ENCODE assay signal across 15 mouse cellular contexts in the genomic region with DNA sequence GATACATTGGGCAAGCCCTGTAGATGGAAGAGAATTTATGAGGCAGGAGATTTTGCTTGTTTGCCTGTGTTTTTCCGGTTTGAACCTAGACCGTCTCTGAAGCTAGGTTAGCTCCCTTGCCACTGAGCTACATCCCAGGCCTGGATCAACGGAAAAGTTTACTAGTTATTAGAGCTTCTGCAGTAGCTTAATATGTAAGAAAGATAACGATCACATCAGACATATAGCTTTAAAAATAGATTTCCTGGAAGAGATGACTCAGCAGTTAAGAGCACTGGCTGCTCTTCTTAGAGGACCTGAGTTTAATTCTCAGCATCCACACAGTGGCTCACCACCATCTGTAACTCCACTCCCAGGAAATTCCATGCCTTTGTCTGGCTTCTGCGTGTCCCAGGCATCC. TPM values are rescaled to one million over a fixed set of nuclear protein-coding genes. Genes with fewer than 3 reads are reported as not detected.
A peak's percentile ranks its signal among the peaks of the same experiment; 100 is the strongest.
DNase-seq lines count a peak whose midpoint lies in the region; ATAC-seq and TF ChIP-seq lines count a peak whose summit lies in the region.
"Had no signal": no experiment of that assay in that cellular context is flagged by ENCODE, and none has a peak within 500 bp of the region (broad histone marks: within the 10 kb centered on the region; RNA-seq: fewer than 3 reads in every experiment).

No protein-coding gene starts in this region.

- peaks cover 3% of the 10 kb centered on the region for H3K36me3 ChIP-seq in megakaryocyte, embryonic 14.5 days (replicated peaks; ENCODE audit: low read length)
- H3K36me3 ChIP-seq in MEL (ENCODE audit: control insufficient read depth in 1 of 2, insufficient read depth in 2 of 2, low read length in 2 of 2): peaks cover 0 to 9% of the 10 kb centered on the region in 2 experiments; a peak in 2 of 4 replicates
- H3K36me3 ChIP-seq in erythroblast, embryonic 14.5 days (ENCODE audit: control insufficient read depth): no peaks in the 10 kb centered on the region
- H3K36me3 ChIP-seq in stomach, postnatal 0 days (ENCODE audit: control insufficient read depth, insufficient read depth, low read length): no peaks in the 10 kb centered on the region
- H3K36me3 ChIP-seq in intestine, postnatal 0 days (ENCODE audit: control insufficient read depth, insufficient read depth): no peaks in the 10 kb centered on the region
- H3K36me3 ChIP-seq: embryonic facial prominence, embryonic 12.5 days had no signal

- H3K4me1 ChIP-seq in megakaryocyte, embryonic 14.5 days: peaks cover 83% of the 10 kb centered on the region
- peaks cover 10 to 23% of the 10 kb centered on the region in 2 experiments for H3K4me1 ChIP-seq in MEL (ENCODE audit: control insufficient read depth in 1 of 2, insufficient read depth in 2 of 2, low read length in 2 of 2)
- H3K4me1 ChIP-seq in erythroblast, embryonic 14.5 days (ENCODE audit: control insufficient read depth): peaks cover 42% of the 10 kb centered on the region
- no peaks in the 10 kb centered on the region for H3K4me1 ChIP-seq in stomach, postnatal 0 days (replicated peaks; ENCODE audit: control insufficient read depth, insufficient read depth)
- no peaks in the 10 kb centered on the region for H3K4me1 ChIP-seq in intestine, postnatal 0 days (replicated peaks; ENCODE audit: control insufficient read depth, insufficient read depth, low read length)

- H3K27me3 ChIP-seq in megakaryocyte, embryonic 14.5 days (replicated peaks): no peaks in the 10 kb centered on the region
- no peaks in the 10 kb centered on the region for H3K27me3 ChIP-seq in MEL (ENCODE audit: control insufficient read depth in 1 of 2, insufficient read depth in 2 of 2, low read length in 2 of 2)
- H3K27me3 ChIP-seq in erythroblast, embryonic 14.5 days (ENCODE audit: control insufficient read depth): no peaks in the 10 kb centered on the region
- no peaks in the 10 kb centered on the region for H3K27me3 ChIP-seq in stomach, postnatal 0 days (ENCODE audit: control insufficient read depth, insufficient read depth, low read length)
- no peaks in the 10 kb centered on the region for H3K27me3 ChIP-seq in intestine, postnatal 0 days (replicated peaks; ENCODE audit: control insufficient read depth, insufficient read depth, low read length)
- H3K27me3 ChIP-seq: embryonic facial prominence, embryonic 12.5 days; neural tube, embryonic 15.5 days had no signal

- TF ChIP-seq EP300 in MEL (IDR thresholded peaks at IDR 0.05; ENCODE audit: low read depth in 1 of 2, low read length in 2 of 2): peak; percentile 36 to 41; a peak in 2 of 4 replicates
- no peak for TF ChIP-seq EP300 in stomach, postnatal 0 days (optimal IDR thresholded peaks at IDR 0.05)

- no peak for ATAC-seq in megakaryocyte, adult 5-6 weeks (ENCODE audit: poor library complexity, severe bottlenecking)
- ATAC-seq in stomach, postnatal 0 days (ENCODE audit: low FRiP score, low TSS enrichment): no peak
- no peak for ATAC-seq in intestine, postnatal 0 days
- ATAC-seq: hindbrain, postnatal 0 days had no signal

- H3K4me2 ChIP-seq in stomach, postnatal 0 days (replicated peaks; ENCODE audit: low read depth): no peak overlapping the region
- no peak overlapping the region for H3K4me2 ChIP-seq in intestine, postnatal 0 days (replicated peaks; ENCODE audit: low read depth)
- H3K4me2 ChIP-seq: embryonic facial prominence, embryonic 12.5 days; neural tube, embryonic 15.5 days had no signal

- no peaks in the 10 kb centered on the region; the same call in 1 of the 2 replicates for H3K79me2 ChIP-seq in MEL (ENCODE audit: control insufficient read depth, insufficient read depth, low read length, poor library complexity)

- H3K9ac ChIP-seq in MEL (ENCODE audit: control insufficient read depth, low read depth, low read length, poor library complexity, severe bottlenecking): peak overlapping the region; percentile 80
- 0 out of 2 replicates have a peak overlapping the region, but pooled peaks have one; percentile 8 for H3K9ac ChIP-seq in stomach, postnatal 0 days (ENCODE audit: low read length)
- H3K9ac ChIP-seq in intestine, postnatal 0 days (ENCODE audit: low read depth, low read length): no peak overlapping the region
- H3K9ac ChIP-seq: embryonic facial prominence, embryonic 12.5 days; neural tube, embryonic 15.5 days had no signal

- peak overlapping the region; percentile 94 for H3K27ac ChIP-seq in MEL (ENCODE audit: control insufficient read depth, low read depth, low read length)
- H3K27ac ChIP-seq in stomach, postnatal 0 days (replicated peaks): no peak overlapping the region
- H3K27ac ChIP-seq in intestine, postnatal 0 days (ENCODE audit: low read depth, low read length): no peak overlapping the region
- H3K27ac ChIP-seq: embryonic facial prominence, embryonic 12.5 days; hindbrain, postnatal 0 days; neural tube, embryonic 15.5 days had no signal

- 73% methylated on average over 5 of the region's 5 CpGs for WGBS in stomach, postnatal 0 days
- 67% methylated on average over 5 of the region's 5 CpGs for WGBS in intestine, postnatal 0 days

- no peak; a peak in 1 of 4 replicates for TF ChIP-seq POLR2A in MEL (IDR thresholded peaks at IDR 0.05; ENCODE audit: control insufficient read depth in 1 of 2, insufficient read depth in 1 of 2, low read depth in 1 of 2, low read length in 2 of 2, poor library complexity in 1 of 2)

- H3K9me3 ChIP-seq in megakaryocyte, embryonic 14.5 days: no peaks in the 10 kb centered on the region
- no peaks in the 10 kb centered on the region for H3K9me3 ChIP-seq in MEL (replicated peaks; ENCODE audit: insufficient read depth, low read length)
- H3K9me3 ChIP-seq in erythroblast, embryonic 14.5 days (ENCODE audit: control insufficient read depth, low read length): no peaks in the 10 kb centered on the region
- no peaks in the 10 kb centered on the region for H3K9me3 ChIP-seq in stomach, postnatal 0 days (ENCODE audit: control insufficient read depth, low read length)
- H3K9me3 ChIP-seq in intestine, postnatal 0 days (ENCODE audit: control insufficient read depth): no peaks in the 10 kb centered on the region
- H3K9me3 ChIP-seq: embryonic facial prominence, embryonic 12.5 days; neural tube, embryonic 15.5 days had no signal

- H3K4me3 ChIP-seq in megakaryocyte, embryonic 14.5 days (replicated peaks): peak overlapping the region; percentile 84
- H3K4me3 ChIP-seq in MEL (ENCODE audit: control insufficient read depth in 1 of 2, insufficient read depth in 1 of 2, low read depth in 2 of 2, low read length in 2 of 2): peak overlapping the region; percentile 29 to 63
- peak overlapping the region; percentile 28 for H3K4me3 ChIP-seq in erythroblast, embryonic 14.5 days (replicated peaks)
- no peak overlapping the region for H3K4me3 ChIP-seq in stomach, postnatal 0 days (ENCODE audit: low read depth, low read length)
- H3K4me3 ChIP-seq in intestine, postnatal 0 days (ENCODE audit: low read depth, low read length): no peak overlapping the region
- H3K4me3 ChIP-seq: embryonic facial prominence, embryonic 12.5 days; neural tube, embryonic 15.5 days had no signal

- no peak for TF ChIP-seq CTCF in MEL (IDR thresholded peaks at IDR 0.05 in 2 of 3, conservative IDR thresholded peaks at IDR 0.05 in 1 of 3; ENCODE audit: control insufficient read depth in 1 of 3, insufficient read depth in 1 of 3, low read depth in 2 of 3, low read length in 3 of 3, poor library complexity in 1 of 3, severe bottlenecking in 1 of 3)
- no peak for TF ChIP-seq CTCF in stomach, postnatal 0 days (IDR thresholded peaks at IDR 0.05; ENCODE audit: low read depth)
- TF ChIP-seq CTCF in intestine, postnatal 0 days (IDR thresholded peaks at IDR 0.05; ENCODE audit: low read depth): no peak

- DNase-seq in MEL (ENCODE audit: low read depth, low spot score): peak; percentile 66
- no peak for DNase-seq in stomach, postnatal 0 days (ENCODE audit: low spot score)
- no peak for DNase-seq in ovary, postnatal 14 days (ENCODE audit: low spot score)
- DNase-seq: cerebellum, postnatal 25 days; heart, postnatal 10 days; kidney, postnatal 14 days; layer of hippocampus, postnatal 36 days; right cerebral cortex, adult 18-20 months had no signal

- no peak for TF ChIP-seq RAD21 in MEL (IDR thresholded peaks at IDR 0.05; ENCODE audit: low read depth, low read length)

RNA-seq across cellular contexts. Expression of a gene that starts 7.1 kb away (rescaled TPM):
- 3.7 and 4.5 TPM in 2 replicates for polyA plus RNA-seq in megakaryocyte, embryonic 14.5 days (2012; ENCODE audit: insufficient read depth, low replicate concordance)
- 61.0 and 62.7 TPM in 2 replicates for total RNA-seq in megakaryocyte, adult 5-6 weeks (2015)
- 63.0 and 68.6 TPM in 2 replicates for total RNA-seq in megakaryocyte, adult 5-6 weeks (2017)
- total RNA-seq in MEL (2012; rRNA removed): 30.9 and 34.1 TPM in 2 replicates
- 10 to 100 TPM; 30.8 to 41.4 TPM for polyA plus RNA-seq in MEL (2012; ENCODE audit: insufficient read depth in 1 of 2, insufficient read length in 2 of 2, low read depth in 1 of 2, low replicate concordance in 2 of 2, missing spikeins in 1 of 2)
- polyA plus RNA-seq in erythroblast, embryonic 14.5 days (2012): 0.98 and 1.5 TPM in 2 replicates
- 21.5 and 22.9 TPM in 2 replicates for polyA plus RNA-seq in stomach, postnatal 0 days (2015; fragmentation: Nextera tagmentation; extraction: Ambion mirVana)
- 17.1 and 18.3 TPM in 2 replicates for polyA plus RNA-seq in intestine, postnatal 0 days (2015; fragmentation: Nextera tagmentation; extraction: Ambion mirVana)

RNA-seq across cellular contexts. Expression of a gene that starts 24.5 kb away (rescaled TPM):
- polyA plus RNA-seq in megakaryocyte, embryonic 14.5 days (2012; ENCODE audit: insufficient read depth, low replicate concordance): 414 and 1,524 TPM in 2 replicates
- 1,014 and 1,023 TPM in 2 replicates for total RNA-seq in megakaryocyte, adult 5-6 weeks (2015)
- 540 and 557 TPM in 2 replicates for total RNA-seq in megakaryocyte, adult 5-6 weeks (2017)
- 2,589 and 2,603 TPM in 2 replicates for total RNA-seq in MEL (2012; rRNA removed)
- polyA plus RNA-seq in MEL (2012; ENCODE audit: insufficient read depth in 1 of 2, insufficient read length in 2 of 2, low read depth in 1 of 2, low replicate concordance in 2 of 2, missing spikeins in 1 of 2): 1,000 to 10,000 TPM in 1 of 2 experiments, not detected in 1; 2,003 TPM
- polyA plus RNA-seq in erythroblast, embryonic 14.5 days (2012): 148 and 157 TPM in 2 replicates
- 369 and 402 TPM in 2 replicates for polyA plus RNA-seq in stomach, postnatal 0 days (2015; fragmentation: Nextera tagmentation; extraction: Ambion mirVana)
- polyA plus RNA-seq in intestine, postnatal 0 days (2015; fragmentation: Nextera tagmentation; extraction: Ambion mirVana): 268 and 276 TPM in 2 replicates

RNA-seq across cellular contexts. Expression of a gene that starts 41.6 kb away (rescaled TPM):
- 41.3 and 62.6 TPM in 2 replicates for polyA plus RNA-seq in megakaryocyte, embryonic 14.5 days (2012; ENCODE audit: insufficient read depth, low replicate concordance)
- total RNA-seq in megakaryocyte, adult 5-6 weeks (2015): 14.9 and 18.5 TPM in 2 replicates
- total RNA-seq in megakaryocyte, adult 5-6 weeks (2017): 20.6 and 26.2 TPM in 2 replicates
- 75.5 and 77.7 TPM in 2 replicates for total RNA-seq in MEL (2012; rRNA removed)
- 10 to 100 TPM in 1 of 2 experiments, not detected in 1; 62.8 TPM for polyA plus RNA-seq in MEL (2012; ENCODE audit: insufficient read depth in 1 of 2, insufficient read length in 2 of 2, low read depth in 1 of 2, low replicate concordance in 2 of 2, missing spikeins in 1 of 2)
- 16.8 and 28.3 TPM in 2 replicates for polyA plus RNA-seq in erythroblast, embryonic 14.5 days (2012)
- polyA plus RNA-seq in stomach, postnatal 0 days (2015; fragmentation: Nextera tagmentation; extraction: Ambion mirVana): 40.1 and 40.7 TPM in 2 replicates
- polyA plus RNA-seq in intestine, postnatal 0 days (2015; fragmentation: Nextera tagmentation; extraction: Ambion mirVana): 56.7 and 57.7 TPM in 2 replicates

RNA-seq across cellular contexts. Expression of a gene that starts 56.3 kb away (rescaled TPM):
- 295 and 453 TPM in 2 replicates for polyA plus RNA-seq in megakaryocyte, embryonic 14.5 days (2012; ENCODE audit: insufficient read depth, low replicate concordance)
- total RNA-seq in megakaryocyte, adult 5-6 weeks (2015): 49.7 and 51.4 TPM in 2 replicates
- 21.4 and 25.3 TPM in 2 replicates for total RNA-seq in megakaryocyte, adult 5-6 weeks (2017)
- 53.8 and 65.1 TPM in 2 replicates for total RNA-seq in MEL (2012; rRNA removed)
- 10 to 100 TPM in 1 of 2 experiments, not detected in 1; 95.6 TPM for polyA plus RNA-seq in MEL (2012; ENCODE audit: insufficient read depth in 1 of 2, insufficient read length in 2 of 2, low read depth in 1 of 2, low replicate concordance in 2 of 2, missing spikeins in 1 of 2)
- 13.4 and 14.0 TPM in 2 replicates for polyA plus RNA-seq in erythroblast, embryonic 14.5 days (2012)
- 88.6 and 89.6 TPM in 2 replicates for polyA plus RNA-seq in stomach, postnatal 0 days (2015; fragmentation: Nextera tagmentation; extraction: Ambion mirVana)
- polyA plus RNA-seq in intestine, postnatal 0 days (2015; fragmentation: Nextera tagmentation; extraction: Ambion mirVana): 90.3 and 94.9 TPM in 2 replicates

Comparison
In these comparisons a context has a peak if more than half of its experiments do, and no peak if none do; other contexts are left out.
1. H3K4me3 ChIP-seq: peak in megakaryocyte, embryonic 14.5 days (single experiment), MEL (2 of 2) and erythroblast, embryonic 14.5 days (single experiment); none in stomach, postnatal 0 days (single experiment) and intestine, postnatal 0 days (single experiment).